Mouse (Mus musculus): Measurements from ENCODE around the gene Tcf7. TPM values are rescaled to one million over a fixed set of nuclear protein-coding genes. Genes with fewer than 3 reads are reported as not detected.

The Tcf7 gene
- total RNA-seq, 4 experiments from 2014 or later: 36.9 to 81.7 (median 55.2) TPM

DNA sequence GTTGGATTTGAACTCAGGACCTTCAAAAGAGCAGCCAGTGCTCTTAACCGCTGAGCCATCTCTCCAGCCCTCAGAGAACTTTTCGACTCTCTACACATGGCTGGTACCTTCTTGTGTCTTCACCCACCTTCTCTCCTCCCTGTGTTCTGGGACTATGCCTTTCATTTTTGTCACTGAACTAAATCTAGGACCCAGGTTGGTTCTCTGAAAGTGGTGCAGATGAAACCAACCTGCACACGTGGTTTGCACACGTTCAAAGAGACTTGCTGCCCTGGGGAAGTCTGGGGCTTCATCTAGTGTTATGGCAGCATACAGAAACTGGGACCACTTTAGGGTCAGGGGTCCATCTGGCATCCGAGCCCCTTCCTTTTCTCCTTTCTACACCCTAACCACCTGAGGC is 15.5 kb downstream of the Tcf7 start:
- no peak for DNase-seq

- DNase-seq: no peak
These were observed 17.1 kb downstream of the Tcf7 start for GRCm38 (mm10) chr11:52265616-52266307.

DNA sequence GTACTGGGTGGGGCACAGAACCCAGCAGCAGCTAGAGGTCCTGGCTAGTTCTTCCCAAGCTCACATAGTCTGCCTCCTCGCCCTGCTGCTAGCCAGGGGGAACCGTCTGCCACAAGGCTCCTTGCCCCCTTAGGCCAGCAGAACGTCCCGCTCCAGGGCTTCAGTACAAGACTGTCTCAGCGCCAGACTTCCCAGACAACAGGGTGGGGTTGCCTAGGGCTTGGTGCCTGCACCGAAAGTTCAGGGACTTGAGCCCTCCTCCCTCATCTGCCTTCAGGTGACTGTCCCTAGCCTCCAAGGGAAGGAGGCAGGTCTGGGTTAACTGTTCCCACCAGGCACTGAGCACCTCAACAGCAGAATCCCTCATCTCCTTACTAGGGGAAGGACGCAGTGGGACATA is 17.9 kb downstream of the Tcf7 start:
- DNase-seq: no peak

GRCm38 (mm10) chr11:52262338-52262737 is 20.5 kb downstream of the Tcf7 start:
- no peak for DNase-seq

DNA sequence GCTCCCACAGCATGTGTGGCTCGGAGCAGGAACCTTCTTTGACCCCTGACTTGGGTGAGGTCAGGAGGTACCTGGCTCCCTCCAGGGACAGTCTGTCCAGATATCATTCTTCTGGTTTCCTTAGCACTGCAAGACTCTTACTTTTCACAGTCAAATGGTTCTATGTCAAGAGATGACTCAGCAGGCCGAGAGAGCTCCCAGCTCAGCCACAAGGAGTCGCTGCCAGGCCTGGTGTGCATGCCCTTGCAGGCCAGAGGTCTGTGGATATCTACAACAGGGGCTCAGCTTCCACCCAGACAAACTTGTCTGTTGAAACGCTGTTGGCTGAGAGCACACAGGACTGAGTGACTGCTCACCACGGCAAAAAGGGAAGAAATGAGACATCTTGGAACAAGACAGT is 20.9 kb downstream of the Tcf7 start:
- no peak for DNase-seq

DNA sequence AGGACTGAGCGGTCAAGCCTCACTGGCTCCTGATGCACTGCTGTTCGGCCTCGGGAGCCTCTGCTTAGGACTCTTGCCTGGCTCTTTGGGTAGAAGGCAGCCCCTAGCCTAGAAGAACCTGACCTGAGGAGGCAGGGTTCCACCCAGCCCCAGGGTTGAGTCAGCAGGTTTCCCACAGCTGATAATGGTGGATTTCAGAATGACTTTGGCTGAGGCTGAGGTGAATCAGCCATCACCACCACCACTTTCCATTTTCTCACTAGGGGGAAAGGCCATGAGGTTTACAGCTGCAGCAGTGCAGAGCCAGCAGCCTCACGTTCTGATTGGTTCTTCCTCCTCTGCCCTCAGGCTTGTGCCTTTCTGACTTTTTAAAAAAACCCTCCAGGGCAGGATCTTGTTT is 21.9 kb downstream of the Tcf7 start:
- DNase-seq: no peak

DNA sequence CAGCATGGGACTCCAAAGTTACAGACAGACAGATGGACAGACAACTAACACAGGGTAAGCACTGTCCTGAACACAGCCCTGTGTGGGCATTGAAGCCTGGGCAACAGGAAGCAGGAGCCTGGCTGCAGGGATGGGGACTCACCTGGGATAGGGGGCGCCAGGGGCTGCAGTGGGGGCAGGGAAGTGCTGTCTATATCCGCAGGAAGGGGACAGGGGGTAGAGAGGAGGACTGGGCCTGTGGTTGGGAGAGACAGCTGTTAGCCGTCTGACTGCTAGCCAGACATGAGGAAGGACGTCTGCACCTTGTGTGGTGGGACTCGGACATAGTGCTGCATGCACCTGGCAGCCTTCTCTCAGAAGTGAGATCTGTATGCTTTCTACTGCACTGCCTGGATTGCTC is 24.1 kb downstream of the Tcf7 start:
- no peak for DNase-seq

DNA sequence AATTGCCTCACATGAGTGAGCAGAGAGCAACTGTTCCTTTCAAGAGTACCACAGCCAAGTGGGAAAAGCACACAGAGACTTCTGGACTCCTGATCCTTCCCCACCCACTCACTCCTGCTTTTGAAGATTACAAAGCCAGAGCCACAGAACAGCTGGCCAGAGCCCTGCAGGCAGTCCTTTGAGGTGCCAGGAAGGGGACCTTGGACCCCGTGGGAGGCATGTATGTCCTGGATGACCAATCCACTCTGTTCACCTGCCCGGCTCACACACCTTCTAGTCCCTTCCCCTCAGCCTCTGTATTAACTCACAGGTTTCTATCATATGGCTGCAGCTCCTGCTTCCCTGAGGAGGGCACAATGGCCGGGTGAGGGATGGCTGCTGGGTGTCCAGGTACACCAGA is 25.4 kb downstream of the Tcf7 start:
- no peak for DNase-seq

GRCm38 (mm10) chr11:52255077-52255476 is 27.7 kb downstream of the Tcf7 start:
- no peak for DNase-seq

GRCm38 (mm10) chr11:52253674-52254375 is 29.0 kb downstream of the Tcf7 start:
- peak; percentile 80 for DNase-seq

GRCm38 (mm10) chr11:52252692-52253091 is 30.1 kb downstream of the Tcf7 start:
- no peak for DNase-seq

- no peak for DNase-seq
These were observed 31.0 kb downstream of the Tcf7 start for GRCm38 (mm10) chr11:52251770-52252169.

DNA sequence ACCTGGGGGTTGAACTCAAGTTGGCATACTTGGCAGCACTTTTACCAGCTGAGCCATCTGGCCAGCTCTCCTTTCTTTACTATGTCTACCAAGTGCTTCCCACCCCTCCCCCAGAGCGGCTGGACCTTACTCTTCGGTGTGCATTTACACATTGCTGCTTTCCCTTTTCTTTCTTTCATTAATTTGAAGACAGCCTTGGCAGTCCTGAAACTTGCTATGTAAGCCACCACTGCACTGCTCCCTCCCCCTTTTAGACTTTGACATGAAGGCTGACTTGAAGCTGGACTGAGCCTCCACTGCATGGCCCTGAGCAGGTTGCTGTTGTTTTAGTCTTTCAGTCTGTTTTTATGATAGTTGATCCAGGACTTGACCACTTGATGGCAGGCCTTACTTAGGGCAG is 33.4 kb downstream of the Tcf7 start:
- no peak for DNase-seq

DNA sequence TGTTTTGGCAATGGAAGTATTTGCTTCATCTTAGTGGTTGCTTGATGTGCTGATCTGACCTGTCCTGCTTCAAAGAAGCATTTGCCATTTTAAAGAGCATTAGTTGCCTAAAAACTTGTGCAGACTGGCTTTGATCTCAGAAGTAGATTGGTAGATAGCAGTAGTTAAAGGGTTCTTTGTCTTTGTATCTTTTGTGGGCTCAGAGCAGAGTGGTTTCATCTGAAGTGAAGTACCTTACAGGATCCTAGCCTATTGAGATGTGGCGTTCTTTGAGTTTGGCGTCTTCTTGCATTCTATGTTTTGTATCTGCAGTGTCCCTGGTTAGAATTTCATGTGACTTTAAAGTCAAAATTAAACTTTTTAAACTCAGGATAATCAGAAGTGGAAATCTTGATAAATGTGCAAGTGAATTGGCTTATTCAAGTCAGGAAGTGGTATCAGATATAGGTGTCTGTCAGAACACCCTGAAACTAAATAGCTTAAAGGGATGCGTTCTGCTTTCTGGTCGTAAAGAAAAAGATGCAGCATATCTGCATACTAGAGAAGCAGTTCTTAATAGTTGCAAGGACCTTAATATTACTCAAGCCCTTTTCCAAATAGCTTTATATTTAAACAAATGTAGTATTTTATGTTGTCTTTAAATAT is 41.8 kb downstream of the Tcf7 start:
- no peak for DNase-seq

GRCm38 (mm10) chr11:52234509-52234908 is 48.3 kb downstream of the Tcf7 start:
- DNase-seq: no peak

DNA sequence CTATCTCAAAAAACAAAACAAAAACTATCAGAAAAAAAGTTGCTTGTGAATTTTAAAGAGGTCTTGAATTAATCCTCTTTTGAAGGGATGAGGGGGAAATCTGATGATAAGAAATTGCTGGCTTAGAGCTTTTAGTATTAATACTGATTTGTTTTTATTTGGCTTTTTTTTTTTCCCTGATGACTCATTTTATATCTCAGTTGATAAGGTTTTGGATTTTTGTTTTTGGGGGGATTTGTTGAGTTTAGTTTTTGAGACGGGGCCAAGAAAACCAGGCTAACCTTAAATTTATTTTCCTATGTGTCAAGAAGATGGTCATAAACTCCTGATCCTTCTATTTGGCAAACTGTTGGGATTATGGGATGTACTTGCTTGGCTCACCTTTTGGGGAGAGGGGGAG is 48.9 kb downstream of the Tcf7 start:
- DNase-seq: no peak

GRCm38 (mm10) chr11:52233043-52233653 is 49.7 kb downstream of the Tcf7 start:
- DNase-seq: no peak

DNA sequence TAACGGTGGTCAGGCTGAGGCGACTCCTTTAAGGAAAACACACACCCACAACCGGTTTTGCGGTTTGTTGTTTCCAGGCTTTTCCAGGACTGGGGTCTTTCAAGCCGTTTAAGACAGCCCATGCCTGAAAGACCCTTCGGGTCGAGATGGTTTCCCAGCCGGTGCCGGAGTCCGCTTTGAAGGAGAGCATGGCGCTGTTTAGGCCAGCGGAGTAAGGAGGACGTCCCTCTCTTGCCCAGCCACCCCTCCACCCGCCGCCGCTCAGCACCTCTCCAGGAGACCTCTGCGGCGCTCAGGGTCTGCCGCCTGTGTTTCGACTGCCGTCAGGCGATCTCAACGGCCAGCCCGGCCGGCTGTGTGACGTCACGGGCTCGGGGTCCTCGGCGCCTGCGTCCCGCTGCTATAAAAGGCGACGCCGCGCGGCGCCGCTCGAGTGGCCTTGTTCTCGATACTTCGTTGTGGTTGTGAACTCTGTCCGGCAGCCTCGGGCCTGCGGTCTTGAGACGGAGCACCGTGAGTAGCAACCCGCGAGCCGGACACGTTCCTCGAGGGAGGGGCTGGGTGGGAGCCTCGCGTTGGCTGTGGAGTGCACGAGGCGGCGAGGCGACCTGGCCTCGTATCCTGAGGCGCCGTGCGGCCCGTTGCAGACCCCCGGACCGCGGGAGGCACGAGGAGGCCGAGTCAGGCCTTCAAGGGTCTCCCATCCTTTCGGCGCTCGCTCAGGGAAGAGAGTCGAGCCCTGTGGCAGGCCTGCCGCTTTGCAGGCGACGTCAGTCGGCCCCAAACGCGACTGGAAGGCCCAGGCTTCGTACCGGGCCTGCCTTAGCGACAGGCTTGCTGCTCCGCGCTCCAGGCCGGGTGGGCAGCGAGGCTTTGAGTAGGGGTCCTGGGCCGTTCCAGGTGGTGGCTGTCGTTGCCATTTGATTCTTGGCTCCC is 50.9 kb downstream of the Tcf7 start, which contains the start of gene Skp1a:
TSS of gene Skp1a (plus strand) at position 390 of the 936 bp plus-strand sequence.
- peak; percentile 84 for DNase-seq

DNA sequence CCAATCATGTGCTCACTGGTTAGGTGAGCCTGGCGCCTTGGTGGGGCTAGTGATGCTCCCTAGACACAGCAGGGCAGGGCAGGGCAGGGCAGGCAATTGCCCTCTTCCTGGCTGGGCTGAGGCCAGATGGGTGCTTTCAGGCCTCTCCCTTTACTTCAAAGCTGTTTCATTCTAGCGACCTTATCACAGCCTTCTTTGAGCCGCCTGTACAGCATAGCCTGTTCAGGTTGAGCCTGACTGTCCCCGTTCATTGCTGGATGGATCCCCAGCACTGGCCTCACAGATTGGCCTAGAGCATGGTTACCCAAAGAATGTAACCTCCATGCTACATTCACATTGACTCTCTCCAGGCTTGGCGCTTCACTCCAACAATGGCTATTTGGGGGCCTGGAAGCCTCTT is 52.1 kb downstream of the Tcf7 start:
- DNase-seq: no peak

DNA sequence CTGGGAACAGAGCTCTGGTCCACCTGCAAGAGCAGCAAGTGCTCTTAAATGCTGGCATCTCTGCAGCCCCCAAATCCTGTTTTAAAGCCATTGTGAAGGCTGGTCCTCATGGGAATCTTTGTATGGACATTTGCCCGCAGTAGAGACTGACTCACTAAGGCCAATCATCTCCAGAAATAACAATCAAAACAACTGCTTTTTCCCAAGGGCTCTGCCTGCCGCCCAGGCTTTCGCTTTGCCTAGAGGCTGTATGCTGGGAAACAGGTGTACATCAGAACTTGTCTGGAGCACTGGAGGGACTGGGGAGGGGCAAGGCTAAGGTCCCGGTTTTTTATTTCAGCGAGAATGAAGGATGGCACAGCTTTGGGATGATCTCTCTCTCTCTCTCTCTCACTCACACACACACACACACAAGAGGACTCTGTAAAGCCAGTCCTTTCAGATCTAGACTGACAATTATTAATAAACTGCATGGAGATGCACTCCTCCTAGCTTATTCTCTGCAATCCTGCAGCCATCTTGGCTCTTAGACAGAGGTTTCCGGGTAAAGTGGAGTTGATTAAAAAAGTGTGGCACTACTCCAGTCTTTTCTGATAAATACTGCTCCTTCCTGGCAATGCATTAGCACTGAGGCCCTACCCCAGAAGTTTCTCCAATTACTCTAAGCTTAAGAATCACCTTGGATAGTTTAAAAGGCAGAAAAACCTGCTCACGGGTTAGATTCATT is 53.9 kb downstream of the Tcf7 start:
- DNase-seq: no peak

DNA sequence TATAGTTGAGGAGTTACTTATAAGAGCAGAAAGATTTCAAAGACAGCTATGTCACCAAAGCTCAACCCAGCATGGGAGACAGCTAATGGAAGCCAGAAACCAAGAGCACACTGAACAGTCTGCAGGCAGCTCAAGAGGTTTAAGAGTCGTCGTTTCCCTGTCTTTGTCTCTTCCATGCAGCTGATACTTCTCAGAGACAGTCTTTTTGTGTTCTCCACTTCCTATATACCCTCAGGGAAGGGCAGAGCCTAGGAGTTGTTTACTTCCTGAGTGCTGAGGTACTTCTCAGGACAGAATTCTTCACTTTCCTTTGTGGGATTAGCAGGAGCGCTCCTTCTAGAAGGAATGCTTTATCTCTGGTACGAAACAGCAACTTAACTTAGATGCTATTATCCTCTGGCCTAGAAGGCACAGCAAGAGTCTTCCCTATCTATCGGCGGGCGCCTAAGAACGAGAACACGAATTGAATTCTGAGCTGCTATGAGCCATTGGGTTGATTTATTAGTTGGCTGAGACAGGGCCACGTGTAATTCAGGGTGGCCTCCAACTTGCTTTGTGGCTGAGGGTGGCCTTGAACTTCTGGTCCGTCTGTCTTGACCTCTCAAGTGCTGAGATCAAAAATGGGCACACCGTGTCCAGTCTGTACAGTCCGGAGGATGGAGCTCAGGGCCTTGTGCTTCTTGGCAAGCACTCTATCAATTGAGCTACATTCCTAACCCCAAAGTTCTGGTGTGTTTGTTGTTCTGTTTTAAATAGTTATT is 55.2 kb downstream of the Tcf7 start:
- DNase-seq: peak; percentile 79
